Mouse (Mus musculus) B cell, adult 2 months (primary cell): Measurements from ENCODE around the gene Kpna3.

Experiments
- DNase-seq, 2 experiments: peaks; one replicate each; pipeline ENCODE4 v3.0.0; 2022

The Kpna3 gene

GRCm38 (mm10) chr14:61439661-61440559 is at the start of gene Kpna3:
TSS of gene Kpna3 (minus strand) at chr14:61439874.
- peak; percentile 98 for DNase-seq

- no peak for DNase-seq
Observed at GRCm38 (mm10) chr14:61460365-61460764, 20.7 kb upstream of the Kpna3 start.

- no peak for DNase-seq
Observed at GRCm38 (mm10) chr14:61457468-61457867, 17.8 kb upstream of the Kpna3 start.

- DNase-seq: no peak
Observed at GRCm38 (mm10) chr14:61455571-61455970, 15.9 kb upstream of the Kpna3 start.

- DNase-seq: no peak
Observed at GRCm38 (mm10) chr14:61453032-61453431, 13.4 kb upstream of the Kpna3 start.

- DNase-seq: no peak
Observed at GRCm38 (mm10) chr14:61452481-61452880, 12.8 kb upstream of the Kpna3 start.

GRCm38 (mm10) chr14:61447775-61448174 is 8.1 kb upstream of the Kpna3 start:
- DNase-seq: no peak

GRCm38 (mm10) chr14:61439141-61439660 is 473 bp downstream of the Kpna3 start:
- DNase-seq: peak; percentile 64 to 65

GRCm38 (mm10) chr14:61438171-61438945 is 1.3 kb downstream of the Kpna3 start:
- no peak for DNase-seq

- DNase-seq: no peak
Observed at GRCm38 (mm10) chr14:61436866-61437265, 2.8 kb downstream of the Kpna3 start.

GRCm38 (mm10) chr14:61428126-61428787 is 11.4 kb downstream of the Kpna3 start:
- no peak for DNase-seq

- peak; percentile 41 to 52 for DNase-seq
Observed at GRCm38 (mm10) chr14:61427095-61427494, 12.6 kb downstream of the Kpna3 start.

- no peak for DNase-seq
Observed at GRCm38 (mm10) chr14:61425080-61425665, 14.5 kb downstream of the Kpna3 start.

GRCm38 (mm10) chr14:61415719-61416118 is 24.0 kb downstream of the Kpna3 start:
- no peak for DNase-seq

- DNase-seq: no peak
Observed at GRCm38 (mm10) chr14:61415311-61415710, 24.4 kb downstream of the Kpna3 start.

- no peak for DNase-seq
Observed at GRCm38 (mm10) chr14:61414808-61415207, 24.9 kb downstream of the Kpna3 start.

GRCm38 (mm10) chr14:61414199-61414598 is 25.5 kb downstream of the Kpna3 start:
- no peak for DNase-seq

- DNase-seq: no peak
Observed at GRCm38 (mm10) chr14:61413686-61414085, 26.0 kb downstream of the Kpna3 start.

GRCm38 (mm10) chr14:61410020-61410419 is 29.7 kb downstream of the Kpna3 start:
- DNase-seq: no peak

GRCm38 (mm10) chr14:61407055-61407454 is 32.6 kb downstream of the Kpna3 start:
- DNase-seq: no peak

GRCm38 (mm10) chr14:61405761-61406160 is 33.9 kb downstream of the Kpna3 start:
- peak; percentile 6 to 12 for DNase-seq

- DNase-seq: no peak
Observed at GRCm38 (mm10) chr14:61404941-61405340, 34.7 kb downstream of the Kpna3 start.

- DNase-seq: no peak
Observed at GRCm38 (mm10) chr14:61394745-61395144, 44.9 kb downstream of the Kpna3 start.
